Mouse (Mus musculus) intestine, embryonic 14.5 days (tissue): Measurements from ENCODE around the gene Tle4. TPM values are rescaled to one million over a fixed set of nuclear protein-coding genes. Genes with fewer than 3 reads are reported as not detected.
"Not testable (repeated sequence)": the region's sequence is repeated elsewhere in the genome, so short reads cannot be mapped to it uniquely, and the experiment has no call there.

Source experiments
- ATAC-seq: fragments of 200-750 bp; cut with Nextera tagmentation; replicated peaks from 2 replicates; pipeline ENCODE4 v1.8.0; 2017; ENCODE audit warnings: low read depth, moderate number of reproducible peaks, moderate TSS enrichment, moderate library complexity; ENCODE audit not compliant: low FRiP score, low TSS enrichment
- DNase-seq: peaks from one replicate; pipeline ENCODE4 v3.0.0-alpha.2; 2018; ENCODE audit warnings: low spot score
- H3K27ac ChIP-seq: fragments of 300-500 bp; sonication (generic); 2 replicates; pipeline ENCODE4 v1.5.1; 2014; ENCODE audit warnings: low read depth, mild to moderate bottlenecking, control low read depth
- H3K27me3 ChIP-seq: fragments of 300-500 bp; sonication (generic); replicated peaks from 2 replicates; pipeline ENCODE4 v1.6.1; 2014; ENCODE audit warnings: low read length, control low read depth; ENCODE audit not compliant: control insufficient read depth, insufficient read depth
- H3K36me3 ChIP-seq: fragments of 300-500 bp; sonication (generic); 2 replicates; pipeline ENCODE4 v1.6.1; 2014; ENCODE audit warnings: low read length, control low read depth; ENCODE audit not compliant: control insufficient read depth, insufficient read depth
- H3K4me1 ChIP-seq: fragments of 300-500 bp; sonication (generic); replicated peaks from 2 replicates; pipeline ENCODE4 v1.6.1; 2014; ENCODE audit warnings: low read length, control low read depth, mixed read lengths; ENCODE audit not compliant: control insufficient read depth, insufficient read depth
- H3K4me2 ChIP-seq: fragments of 300-500 bp; sonication (generic); 2 replicates; pipeline ENCODE4 v1.6.1; 2014; ENCODE audit warnings: low read length
- H3K4me3 ChIP-seq: fragments of 300-500 bp; sonication (generic); 2 replicates; pipeline ENCODE4 v1.5.1; 2014; ENCODE audit warnings: low read depth, low read length, control low read depth, mixed read lengths
- H3K9ac ChIP-seq: fragments of 300-500 bp; sonication (generic); 2 replicates; pipeline ENCODE4 v1.6.1; 2014; ENCODE audit warnings: mild to moderate bottlenecking, low read length
- H3K9me3 ChIP-seq: fragments of 300-500 bp; sonication (generic); 2 replicates; pipeline ENCODE4 v1.6.1; 2016; ENCODE audit warnings: low read length, control low read depth; ENCODE audit not compliant: control insufficient read depth
- WGBS: fragments of 180-500 bp; shearing (Covaris S2); extraction: QIAGEN DNeasy Blood & Tissue Kit; methylation state at CpG from one replicate; pipeline ENCODE4 v1.1.7; 2014; 5-methylcytosine and 5-hydroxymethylcytosine counted together
- polyA plus RNA-seq: library from polyadenylated mRNA; unstranded; fragments of >200 nt; fragmentation: Nextera tagmentation; extraction: Ambion mirVana; gene quantifications from 2 replicates; pipeline ENCODE4 v1.2.1, GENCODE M21; 2014

Tle4 gene
- 15.2 and 15.5 TPM in 2 replicates for polyA plus RNA-seq

GRCm38 (mm10) chr19:14597917-14598689 lies at the start of gene Tle4:
Gene Tle4, minus strand, starts transcription at chr19:14598051.
- Histone ChIP-seq H3K27ac (peak within 1 kb of the TSS; percentile 96), H3K4me1 (peaks cover 24% of the 10 kb centered on the region), H3K4me2 (peak within 1 kb of the TSS; percentile 66), H3K9ac (peak within 1 kb of the TSS; percentile 94), H3K27me3 (no peaks in the 10 kb centered on the region), H3K36me3 (0 out of 2 replicates have a peak, but pooled peaks cover 7% of the 10 kb centered on the region), H3K4me3 (peak within 1 kb of the TSS; percentile 87), H3K9me3 (no peaks in the 10 kb centered on the region)
- peak; percentile 97 for ATAC-seq
- peak; percentile 100 for DNase-seq
- under 1% methylated on average over 71 of the region's 71 CpGs for WGBS

GRCm38 (mm10) chr19:14645666-14646065 lies 47.8 kb upstream of the Tle4 start:
- no peaks in the 10 kb centered on the region for H3K27me3 ChIP-seq
- 83% methylated on average over 2 of the region's 2 CpGs for WGBS

GRCm38 (mm10) chr19:14644756-14645155 lies 46.9 kb upstream of the Tle4 start:
- DNase-seq (no peak), ATAC-seq (no peak)
- 84% methylated on average over 3 of the region's 3 CpGs for WGBS
- Histone ChIP-seq H3K4me2 (no peak overlapping the region), H3K4me1 (no peaks in the 10 kb centered on the region), H3K27ac (no peak overlapping the region), H3K9ac (no peak overlapping the region), H3K9me3 (no peaks in the 10 kb centered on the region), H3K36me3 (no peaks in the 10 kb centered on the region), H3K27me3 (no peaks in the 10 kb centered on the region), H3K4me3 (no peak overlapping the region)

More at GRCm38 (mm10) chr19:14645666-14646065, 47.8 kb upstream of the Tle4 start:
- DNase-seq: no peak
- no peaks in the 10 kb centered on the region for H3K9me3 ChIP-seq
- no peak for ATAC-seq
- no peak overlapping the region for H3K9ac ChIP-seq
- no peaks in the 10 kb centered on the region for H3K4me1 ChIP-seq
- H3K36me3 ChIP-seq: no peaks in the 10 kb centered on the region
- H3K27ac ChIP-seq: no peak overlapping the region
- no peak overlapping the region for H3K4me2 ChIP-seq
- no peak overlapping the region for H3K4me3 ChIP-seq

- not testable (repeated sequence) for ATAC-seq, DNase-seq, H3K4me1 ChIP-seq, H3K27ac ChIP-seq, H3K4me3 ChIP-seq, H3K4me2 ChIP-seq, H3K36me3 ChIP-seq, H3K9me3 ChIP-seq, H3K27me3 ChIP-seq, H3K9ac ChIP-seq
- WGBS: 92% methylated on average over 4 of the region's 4 CpGs
These were observed 45.2 kb upstream of the Tle4 start for GRCm38 (mm10) chr19:14643091-14643490.

GRCm38 (mm10) chr19:14642663-14643062 lies 44.8 kb upstream of the Tle4 start:
- 80% methylated on average over 10 of the region's 10 CpGs for WGBS
- H3K27ac ChIP-seq: no peak overlapping the region
- H3K27me3 ChIP-seq: no peaks in the 10 kb centered on the region
- DNase-seq (no peak), ATAC-seq (no peak)
- H3K4me1 ChIP-seq: no peaks in the 10 kb centered on the region
- H3K4me3 ChIP-seq: no peak overlapping the region
- H3K4me2 ChIP-seq: no peak overlapping the region
- H3K9ac ChIP-seq: no peak overlapping the region
- no peaks in the 10 kb centered on the region for H3K9me3 ChIP-seq
- H3K36me3 ChIP-seq: no peaks in the 10 kb centered on the region

GRCm38 (mm10) chr19:14635213-14635928 lies 37.5 kb upstream of the Tle4 start:
- no peak overlapping the region for H3K9ac ChIP-seq
- H3K27ac ChIP-seq: no peak overlapping the region
- H3K4me2 ChIP-seq: no peak overlapping the region; the same call in none of the 2 replicates
- H3K27me3 ChIP-seq: no peaks in the 10 kb centered on the region
- H3K9me3 ChIP-seq: no peaks in the 10 kb centered on the region
- 0 out of 2 replicates have a peak, but pooled peaks cover 10% of the 10 kb centered on the region for H3K4me1 ChIP-seq
- ATAC-seq: no peak
- H3K4me3 ChIP-seq: no peak overlapping the region
- H3K36me3 ChIP-seq: no peaks in the 10 kb centered on the region
- WGBS: 33% methylated on average over 10 of the region's 10 CpGs
- no peak for DNase-seq

- no peaks in the 10 kb centered on the region for H3K9me3 ChIP-seq
- no peak overlapping the region for H3K4me2 ChIP-seq
- WGBS: 84% methylated on average over 4 of the region's 4 CpGs
- no peak overlapping the region for H3K9ac ChIP-seq
- 0 out of 2 replicates have a peak, but pooled peaks cover 2% of the 10 kb centered on the region for H3K27me3 ChIP-seq
- no peak for DNase-seq
- H3K4me3 ChIP-seq: no peak overlapping the region
- H3K36me3 ChIP-seq: no peaks in the 10 kb centered on the region
- H3K4me1 ChIP-seq: no peaks in the 10 kb centered on the region
- ATAC-seq: no peak
- no peak overlapping the region for H3K27ac ChIP-seq
These were observed 25.5 kb upstream of the Tle4 start for GRCm38 (mm10) chr19:14623355-14623754.

GRCm38 (mm10) chr19:14620534-14620933 lies 22.7 kb upstream of the Tle4 start:
- no peak overlapping the region for H3K4me3 ChIP-seq
- 100% methylated on average over 1 of the region's 1 CpGs for WGBS
- H3K4me1 ChIP-seq: no peaks in the 10 kb centered on the region
- no peak overlapping the region for H3K4me2 ChIP-seq
- no peaks in the 10 kb centered on the region for H3K9me3 ChIP-seq
- no peak overlapping the region for H3K27ac ChIP-seq
- no peaks in the 10 kb centered on the region for H3K36me3 ChIP-seq
- no peak overlapping the region for H3K9ac ChIP-seq
- 0 out of 2 replicates have a peak, but pooled peaks cover 2% of the 10 kb centered on the region for H3K27me3 ChIP-seq
- DNase-seq (no peak), ATAC-seq (no peak)
